Mouse (Mus musculus) central nervous system, embryonic 18 days (tissue): ENCODE measurements around the gene Astl. TPM values are rescaled to one million over a fixed set of nuclear protein-coding genes. Genes with fewer than 3 reads are reported as not detected.

Experiments used
- polyA plus RNA-seq: library from polyadenylated mRNA; depleted of rRNA; stranded (reverse); fragments of >200 nt; gene quantifications from 2 replicates; pipeline ENCODE4 v1.2.3, GENCODE M21; 2012; rRNA removed

Gene Astl
- polyA plus RNA-seq, result 0.03 TPM in 1 of 2 replicates, not detected in the other

GRCm38 (mm10) chr2:127338416-127338815 lies at the start of gene Astl:
TSS of gene Astl (plus strand) at chr2:127338639.

GRCm38 (mm10) chr2:127335767-127336496 lies 2.5 kb upstream of the Astl start, which contains the start of gene Dusp2:
TSS of gene Dusp2 (plus strand) at chr2:127336159.

DNA sequence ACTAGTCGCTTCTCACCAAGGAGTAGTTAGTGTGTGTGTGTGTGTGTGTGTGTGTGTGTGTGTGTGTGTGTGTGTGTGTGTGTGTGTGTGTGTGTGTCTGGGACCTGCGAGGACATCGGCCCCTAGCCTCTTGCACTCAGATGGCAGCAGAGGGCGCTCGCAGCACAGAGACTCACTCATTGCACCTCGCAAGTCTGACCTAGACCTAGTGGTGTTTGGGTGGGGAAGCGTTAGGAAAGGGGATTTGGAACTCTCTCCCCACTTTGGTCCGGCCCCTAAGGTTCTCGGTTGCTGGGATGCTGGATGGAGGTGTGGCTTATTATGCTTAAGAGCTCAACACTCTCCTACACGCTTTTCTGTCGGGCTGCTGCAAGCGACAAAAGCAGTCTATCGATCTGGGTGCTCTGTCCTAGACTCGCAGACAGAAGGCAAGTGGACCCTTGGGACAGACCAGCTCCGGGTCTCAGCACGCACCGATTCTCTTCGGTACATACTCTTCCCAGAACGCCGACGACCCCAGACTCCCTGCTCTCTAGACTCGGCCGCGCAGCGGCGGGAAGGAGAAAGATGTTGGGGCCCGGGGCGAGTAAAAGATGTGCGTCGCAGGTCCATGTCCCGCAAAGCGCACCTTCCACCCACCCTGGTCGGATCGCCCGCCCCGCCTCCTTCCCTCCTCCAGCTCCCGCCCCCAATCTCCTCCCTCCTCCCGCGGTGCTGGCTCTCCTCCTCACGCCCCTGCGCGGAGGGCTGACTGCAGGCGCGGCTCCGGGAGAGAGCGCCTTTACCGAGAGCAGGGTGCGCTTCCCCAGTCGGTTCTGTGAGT lies 24.2 kb downstream of the Astl start, which contains the start of gene Adra2b:
Gene Adra2b, plus strand, starts transcription at position 750 of the 823 bp plus-strand sequence.

Other genes with a start within 250 kb of the Astl start
- gene Ncaph, start 204.7 kb upstream of the Astl start, polyA plus RNA-seq, result 10.7 and 12.8 TPM in 2 replicates
- gene Itpripl1, start 195.2 kb upstream of the Astl start, polyA plus RNA-seq, result 6.7 and 7.0 TPM in 2 replicates
- 0.90 and 0.98 TPM in 2 replicates for gene 1810024B03Rik, start 130.4 kb upstream of the Astl start, polyA plus RNA-seq
- gene Snrnp200, start 130.3 kb upstream of the Astl start, polyA plus RNA-seq, result 74.8 and 77.0 TPM in 2 replicates
- gene Ciao1, start 90.8 kb upstream of the Astl start, polyA plus RNA-seq, result 62.8 and 64.7 TPM in 2 replicates
- 57.8 and 71.0 TPM in 2 replicates for gene Tmem127, start 90.7 kb upstream of the Astl start, polyA plus RNA-seq
- gene Stard7, start 68.4 kb upstream of the Astl start, polyA plus RNA-seq, result 106 and 109 TPM in 2 replicates
- 9.7 and 10.0 TPM in 2 replicates for gene Dusp2, start 2.5 kb upstream of the Astl start, polyA plus RNA-seq
- gene Adra2b, start 24.6 kb downstream of the Astl start, polyA plus RNA-seq, result 0.40 TPM in 2 replicates
- 0.13 and 0.16 TPM in 2 replicates for gene Gpat2, start 86.6 kb downstream of the Astl start, polyA plus RNA-seq
- 23.8 and 24.5 TPM in 2 replicates for gene Fahd2a, start 105.9 kb downstream of the Astl start, polyA plus RNA-seq
- 20.9 and 21.6 TPM in 2 replicates for gene Kcnip3, start 183.5 kb downstream of the Astl start, polyA plus RNA-seq
- 0.07 and 0.09 TPM in 2 replicates for gene Prom2, start 202.8 kb downstream of the Astl start, polyA plus RNA-seq
- 9.5 and 10.1 TPM in 2 replicates for gene Zfp661, start 248.5 kb downstream of the Astl start, polyA plus RNA-seq
- gene Mrps5, start 248.6 kb downstream of the Astl start, polyA plus RNA-seq, result 157 and 158 TPM in 2 replicates